Mouse (Mus musculus) ovary, postnatal 36 days (tissue): ENCODE data around the gene Acap2.
A peak's percentile ranks its signal among the peaks of the same experiment; 100 is the strongest.

Source experiments
- DNase-seq: peaks from one replicate; pipeline ENCODE4 v3.0.0; 2022; ENCODE audit warnings: low spot score, mixed read lengths

Gene Acap2

GRCm38 (mm10) chr16:31167017-31167887 is 33.8 kb downstream of the Acap2 start:
- DNase-seq: no peak

- no peak for DNase-seq
Measured at GRCm38 (mm10) chr16:31165907-31166306, 35.1 kb downstream of the Acap2 start.

- DNase-seq: no peak
Measured at GRCm38 (mm10) chr16:31165467-31165866, 35.6 kb downstream of the Acap2 start.

GRCm38 (mm10) chr16:31164125-31164524 is 36.9 kb downstream of the Acap2 start:
- no peak for DNase-seq

GRCm38 (mm10) chr16:31160486-31160885 is 40.6 kb downstream of the Acap2 start:
- no peak for DNase-seq

- no peak for DNase-seq
Measured at GRCm38 (mm10) chr16:31159491-31159890, 41.6 kb downstream of the Acap2 start.

GRCm38 (mm10) chr16:31149841-31150240 is 51.2 kb downstream of the Acap2 start:
- no peak for DNase-seq

- DNase-seq: no peak
Measured at GRCm38 (mm10) chr16:31148891-31149290, 52.2 kb downstream of the Acap2 start.

GRCm38 (mm10) chr16:31147766-31148165 is 53.3 kb downstream of the Acap2 start:
- DNase-seq: no peak

- no peak for DNase-seq
Measured at GRCm38 (mm10) chr16:31141916-31142315, 59.1 kb downstream of the Acap2 start.

- no peak for DNase-seq
Measured at GRCm38 (mm10) chr16:31136616-31137253, 64.3 kb downstream of the Acap2 start.

GRCm38 (mm10) chr16:31135519-31135918 is 65.5 kb downstream of the Acap2 start:
- DNase-seq: no peak

- no peak for DNase-seq
Measured at GRCm38 (mm10) chr16:31131531-31131930, 69.5 kb downstream of the Acap2 start.

- no peak for DNase-seq
Measured at GRCm38 (mm10) chr16:31128116-31128515, 72.9 kb downstream of the Acap2 start.

- DNase-seq: no peak
Measured at GRCm38 (mm10) chr16:31124991-31125390, 76.1 kb downstream of the Acap2 start.

- DNase-seq: no peak
Measured at GRCm38 (mm10) chr16:31121612-31122011, 79.4 kb downstream of the Acap2 start.

- DNase-seq: no peak
Measured at GRCm38 (mm10) chr16:31113596-31113995, 87.4 kb downstream of the Acap2 start.

GRCm38 (mm10) chr16:31101352-31101751 is 99.7 kb downstream of the Acap2 start:
- no peak for DNase-seq

GRCm38 (mm10) chr16:31099906-31100305 is 101.1 kb downstream of the Acap2 start:
- DNase-seq: no peak

GRCm38 (mm10) chr16:31094036-31094435 is 107.0 kb downstream of the Acap2 start:
- DNase-seq: no peak

GRCm38 (mm10) chr16:31093186-31093585 is 107.9 kb downstream of the Acap2 start:
- DNase-seq: no peak

- no peak for DNase-seq
Measured at GRCm38 (mm10) chr16:31081891-31082290, 119.2 kb downstream of the Acap2 start.

GRCm38 (mm10) chr16:31081125-31081664 is 119.8 kb downstream of the Acap2 start, which contains the start of gene Xxylt1:
Gene Xxylt1 (minus strand): TSS chr16:31081432.
- peak; percentile 92 for DNase-seq
